Mouse (Mus musculus): ENCODE results near the gene Syt12. TPM values are rescaled to one million over a fixed set of nuclear protein-coding genes. Genes with fewer than 3 reads are reported as not detected.
A peak's percentile ranks its signal among the peaks of the same experiment; 100 is the strongest.

The Syt12 gene
- polyA plus RNA-seq, 1 experiment: not detected

DNA sequence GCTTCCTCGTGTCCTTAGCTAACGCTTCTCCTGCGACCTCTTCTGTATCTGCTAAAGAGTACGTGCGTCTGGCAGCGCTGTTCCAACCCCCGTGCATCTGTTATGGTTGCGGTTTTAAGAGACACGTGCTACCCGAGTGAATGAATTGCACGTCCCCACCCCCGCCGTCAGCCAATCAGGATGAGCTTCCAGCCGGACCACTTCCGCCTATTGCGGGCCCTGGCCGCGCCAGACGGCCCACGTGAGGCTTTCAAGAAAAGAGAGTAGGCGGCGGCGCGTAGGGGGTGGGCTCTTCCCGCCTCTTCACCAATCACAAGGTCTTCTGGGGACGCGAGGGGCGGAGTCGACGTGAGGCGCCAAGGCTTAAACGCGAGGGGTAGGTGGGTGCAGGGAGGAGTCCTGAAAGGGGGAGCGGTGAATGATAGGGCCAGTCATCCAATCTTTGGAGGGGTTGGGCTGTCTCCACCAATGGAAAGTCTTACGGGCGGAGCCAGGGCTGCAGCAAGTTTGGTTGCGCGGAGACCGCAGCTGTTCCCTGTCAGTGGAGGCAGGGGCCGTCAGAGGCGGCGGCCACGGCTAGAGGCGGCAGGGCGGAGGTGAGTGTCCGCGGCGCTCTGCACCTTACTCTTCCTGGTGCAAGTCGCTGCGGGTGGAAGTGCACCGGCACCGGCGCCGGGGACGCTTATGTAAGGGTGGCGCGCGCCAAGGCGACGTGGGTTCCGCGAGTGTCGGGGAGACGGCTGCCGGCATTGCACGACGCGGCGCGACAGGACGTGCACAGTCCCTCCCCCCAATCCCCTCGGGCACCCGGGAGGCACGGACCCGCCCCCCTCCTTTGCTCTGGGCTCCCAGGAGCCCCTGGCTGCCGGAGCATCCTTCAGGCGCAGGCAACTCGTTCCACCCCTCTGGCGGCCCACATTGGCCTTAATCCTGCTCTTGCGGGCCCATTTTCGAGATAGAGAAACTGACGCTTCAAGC lies 33.0 kb upstream of the Syt12 start, which contains the start of gene Pcx:
Pcx (plus strand) TSS at position 487 of the 978 bp plus-strand sequence.
- TF ChIP-seq POLR2A (IDR thresholded peaks at IDR 0.05; ENCODE audit: borderline replicate concordance, control insufficient read depth, low read depth, low read length) (peak; percentile 87; the same call in 1 of the 2 replicates), CTCF (IDR thresholded peaks at IDR 0.05; ENCODE audit: control insufficient read depth, insufficient read depth, low read length) (no peak; the same call in 1 of the 2 replicates)
- no peak within 1 kb of the TSS for H3K27ac ChIP-seq (ENCODE audit: control insufficient read depth, insufficient read depth, low read depth, low read length, poor library complexity)
- under 1% methylated on average over 82 of the region's 82 CpGs for WGBS

DNA sequence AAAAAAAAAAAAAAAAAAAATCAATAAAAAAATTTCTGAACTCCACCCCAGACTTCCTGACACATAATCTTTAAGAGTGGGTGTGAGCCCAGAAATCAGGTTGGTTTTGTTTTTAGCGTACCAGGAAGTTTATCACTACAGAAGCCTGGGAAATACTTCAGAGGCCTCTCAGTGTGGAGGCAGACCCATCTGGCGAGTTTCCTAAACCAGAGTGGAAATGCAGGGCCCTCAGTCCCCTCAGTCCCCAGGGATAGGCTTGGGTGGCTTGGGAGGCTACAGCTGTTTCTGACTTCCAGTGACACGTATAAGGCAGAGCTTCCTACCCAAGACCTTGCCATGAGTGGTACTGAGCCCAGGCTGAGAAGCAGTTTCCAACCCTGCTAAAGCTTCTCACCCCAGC lies 30.5 kb upstream of the Syt12 start:
- H3K27ac ChIP-seq (ENCODE audit: control insufficient read depth, insufficient read depth, low read depth, low read length, poor library complexity): no peak overlapping the region
- no peak for TF ChIP-seq POLR2A (IDR thresholded peaks at IDR 0.05; ENCODE audit: borderline replicate concordance, control insufficient read depth, low read depth, low read length)
- no peak for TF ChIP-seq CTCF (IDR thresholded peaks at IDR 0.05; ENCODE audit: control insufficient read depth, insufficient read depth, low read length)
- 67% methylated on average over 3 of the region's 3 CpGs for WGBS

More for the DNA sequence above, 33.0 kb upstream of the Syt12 start, which contains the start of gene Pcx:
- Histone ChIP-seq H3K4me1 (ENCODE audit: control insufficient read depth, insufficient read depth, low read length) (0 out of 2 replicates have a peak, but pooled peaks cover 2% of the 10 kb centered on the region), H3K4me3 (replicated peaks; ENCODE audit: control insufficient read depth, low read depth, low read length) (peak within 1 kb of the TSS; percentile 83)

DNA sequence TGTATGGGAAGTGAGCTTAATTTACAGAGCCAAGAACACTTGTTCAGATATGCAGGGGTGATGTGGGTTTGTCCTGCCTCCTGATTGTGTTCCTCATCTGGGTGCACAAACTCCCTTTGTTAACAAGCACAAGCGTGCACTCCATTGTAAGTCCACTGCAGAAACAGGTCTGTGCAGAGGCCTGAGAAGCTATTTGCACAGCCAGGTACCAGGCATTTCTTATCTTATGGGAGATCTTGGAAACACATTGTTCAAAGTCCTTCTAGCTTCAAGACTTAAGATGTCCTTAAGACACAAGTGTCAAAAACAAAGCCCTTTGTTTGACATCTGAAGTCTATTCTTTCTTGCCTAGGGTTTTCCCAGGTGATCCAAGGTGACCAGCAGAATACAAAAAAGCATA lies 27.6 kb upstream of the Syt12 start:
- Histone ChIP-seq H3K4me3 (replicated peaks; ENCODE audit: control insufficient read depth, low read depth, low read length) (no peak overlapping the region), H3K27ac (ENCODE audit: control insufficient read depth, insufficient read depth, low read depth, low read length, poor library complexity) (no peak overlapping the region), H3K4me1 (ENCODE audit: control insufficient read depth, insufficient read depth, low read length) (0 out of 2 replicates have a peak, but pooled peaks cover 2% of the 10 kb centered on the region)
- 95% methylated on average over 1 of the region's 1 CpGs for WGBS
- TF ChIP-seq POLR2A (IDR thresholded peaks at IDR 0.05; ENCODE audit: borderline replicate concordance, control insufficient read depth, low read depth, low read length): no peak
- TF ChIP-seq CTCF (IDR thresholded peaks at IDR 0.05; ENCODE audit: control insufficient read depth, insufficient read depth, low read length): no peak

More for the DNA sequence above, 30.5 kb upstream of the Syt12 start:
- Histone ChIP-seq H3K4me1 (ENCODE audit: control insufficient read depth, insufficient read depth, low read length) (0 out of 2 replicates have a peak, but pooled peaks cover 2% of the 10 kb centered on the region), H3K4me3 (replicated peaks; ENCODE audit: control insufficient read depth, low read depth, low read length) (no peak overlapping the region)

DNA sequence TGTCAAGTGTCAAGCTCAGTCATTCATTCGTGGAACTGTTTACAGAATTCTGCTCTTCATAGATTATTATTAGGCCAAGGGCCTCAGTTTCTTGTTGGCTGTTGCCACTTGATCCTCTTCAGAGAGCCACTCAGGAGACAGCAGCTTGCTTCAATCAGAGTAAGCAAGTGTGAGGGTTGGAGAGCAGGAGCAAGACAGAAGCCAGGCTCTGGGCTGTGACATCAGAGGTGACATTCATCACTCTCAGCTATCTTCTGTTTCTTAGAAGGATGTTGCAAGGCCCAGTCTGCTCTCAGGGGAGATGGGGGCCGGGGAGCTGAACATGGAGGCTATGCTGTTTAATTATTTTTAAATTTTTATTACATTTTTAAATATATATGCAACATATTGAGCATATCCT lies 25.5 kb upstream of the Syt12 start:
- no peaks in the 10 kb centered on the region for H3K4me1 ChIP-seq (ENCODE audit: control insufficient read depth, insufficient read depth, low read length)
- 64% methylated on average over 2 of the region's 2 CpGs for WGBS

DNA sequence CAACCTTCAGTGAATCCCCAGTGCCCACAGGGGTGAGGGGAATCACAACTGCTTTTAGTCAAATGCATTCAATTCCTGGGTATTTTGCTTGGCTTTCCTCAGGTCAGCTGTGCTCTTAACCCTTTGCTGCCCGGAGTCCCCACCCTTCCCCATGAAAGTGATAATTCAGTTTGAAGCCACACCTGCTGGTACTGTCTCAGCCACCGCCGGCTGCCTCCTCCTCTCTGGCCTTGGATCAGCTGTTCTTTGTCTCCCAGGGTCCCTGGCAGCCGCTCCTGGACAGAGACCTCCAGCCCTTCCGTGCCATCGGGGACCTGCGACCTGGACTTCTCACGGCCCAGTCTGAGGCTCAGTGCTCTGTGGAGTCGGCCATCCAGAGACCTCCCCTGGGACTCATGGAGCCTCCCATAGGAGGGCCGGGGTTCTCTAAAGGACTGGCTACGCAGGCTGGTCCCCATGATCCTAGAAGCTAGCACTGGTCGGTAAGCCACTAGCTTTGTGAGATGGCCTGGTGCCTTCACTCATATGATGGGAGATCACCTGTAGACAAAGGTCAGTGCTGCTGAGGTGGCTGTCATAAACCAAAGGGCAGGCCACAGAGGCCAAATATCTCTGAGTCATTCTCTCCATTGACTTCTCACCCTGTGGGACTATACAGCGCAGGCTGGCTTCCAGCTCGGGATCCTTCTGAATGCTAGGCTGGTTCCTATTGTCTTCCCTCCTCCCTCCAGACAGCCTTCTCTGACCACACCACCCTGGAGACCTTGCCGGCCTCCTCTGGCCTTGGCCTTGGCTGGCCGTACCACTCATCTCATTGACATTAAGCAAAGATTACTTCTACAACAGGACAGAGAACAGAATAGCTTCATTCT lies 21.1 kb upstream of the Syt12 start, which contains the start of gene 2010003K11Rik:
2010003K11Rik (minus strand) TSS at position 522 of the 872 bp plus-strand sequence.
- 77% methylated on average over 16 of the region's 16 CpGs for WGBS
- Histone ChIP-seq H3K4me1 (ENCODE audit: control insufficient read depth, insufficient read depth, low read length) (no peaks in the 10 kb centered on the region), H3K27ac (ENCODE audit: control insufficient read depth, insufficient read depth, low read depth, low read length, poor library complexity) (no peak within 1 kb of the TSS), H3K4me3 (replicated peaks; ENCODE audit: control insufficient read depth, low read depth, low read length) (no peak within 1 kb of the TSS)
- TF ChIP-seq POLR2A (IDR thresholded peaks at IDR 0.05; ENCODE audit: borderline replicate concordance, control insufficient read depth, low read depth, low read length) (no peak), CTCF (IDR thresholded peaks at IDR 0.05; ENCODE audit: control insufficient read depth, insufficient read depth, low read length) (no peak)

More for the DNA sequence above, 25.5 kb upstream of the Syt12 start:
- Histone ChIP-seq H3K27ac (ENCODE audit: control insufficient read depth, insufficient read depth, low read depth, low read length, poor library complexity) (no peak overlapping the region), H3K4me3 (replicated peaks; ENCODE audit: control insufficient read depth, low read depth, low read length) (no peak overlapping the region)
- TF ChIP-seq CTCF (IDR thresholded peaks at IDR 0.05; ENCODE audit: control insufficient read depth, insufficient read depth, low read length) (no peak), POLR2A (IDR thresholded peaks at IDR 0.05; ENCODE audit: borderline replicate concordance, control insufficient read depth, low read depth, low read length) (no peak)

DNA sequence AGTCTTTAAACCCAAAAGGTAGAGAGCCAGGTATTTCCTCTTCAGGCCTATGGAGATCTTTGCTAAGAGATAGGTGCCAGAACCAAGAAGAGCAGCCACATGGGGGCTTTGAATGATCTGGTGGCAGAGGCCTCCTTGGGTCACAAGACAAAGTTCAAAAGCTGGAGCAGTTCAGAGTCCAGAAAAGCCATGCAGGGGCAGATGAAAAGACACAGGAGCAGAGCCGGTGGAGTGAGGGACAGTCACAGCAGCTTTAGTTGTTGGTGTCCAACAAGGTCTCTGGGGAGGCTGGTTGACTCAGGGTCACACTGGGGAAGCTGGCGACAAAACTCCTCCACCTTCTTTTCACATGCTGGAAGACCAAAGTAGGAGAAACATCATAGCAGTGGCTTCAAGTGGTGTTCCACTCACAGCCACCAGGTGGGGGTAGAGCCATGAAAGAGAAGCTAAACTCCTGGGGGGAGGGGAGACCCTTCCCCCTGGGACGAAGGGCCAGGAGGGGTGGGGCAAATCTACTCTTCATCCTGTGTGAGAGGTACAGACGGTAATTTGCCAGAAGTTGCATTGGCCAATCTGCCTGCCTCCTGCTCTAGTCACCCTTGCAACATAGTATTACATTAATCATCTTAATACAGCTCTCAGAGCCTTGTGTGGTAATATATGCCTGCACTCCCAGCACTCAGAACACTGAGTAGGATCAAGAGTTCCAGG lies 20.2 kb upstream of the Syt12 start:
- Histone ChIP-seq H3K27ac (ENCODE audit: control insufficient read depth, insufficient read depth, low read depth, low read length, poor library complexity) (no peak overlapping the region), H3K4me1 (ENCODE audit: control insufficient read depth, insufficient read depth, low read length) (no peaks in the 10 kb centered on the region), H3K4me3 (replicated peaks; ENCODE audit: control insufficient read depth, low read depth, low read length) (no peak overlapping the region)
- TF ChIP-seq CTCF (IDR thresholded peaks at IDR 0.05; ENCODE audit: control insufficient read depth, insufficient read depth, low read length) (peak; percentile 80), POLR2A (IDR thresholded peaks at IDR 0.05; ENCODE audit: borderline replicate concordance, control insufficient read depth, low read depth, low read length) (no peak)
- WGBS: 4% methylated on average over 4 of the region's 4 CpGs

DNA sequence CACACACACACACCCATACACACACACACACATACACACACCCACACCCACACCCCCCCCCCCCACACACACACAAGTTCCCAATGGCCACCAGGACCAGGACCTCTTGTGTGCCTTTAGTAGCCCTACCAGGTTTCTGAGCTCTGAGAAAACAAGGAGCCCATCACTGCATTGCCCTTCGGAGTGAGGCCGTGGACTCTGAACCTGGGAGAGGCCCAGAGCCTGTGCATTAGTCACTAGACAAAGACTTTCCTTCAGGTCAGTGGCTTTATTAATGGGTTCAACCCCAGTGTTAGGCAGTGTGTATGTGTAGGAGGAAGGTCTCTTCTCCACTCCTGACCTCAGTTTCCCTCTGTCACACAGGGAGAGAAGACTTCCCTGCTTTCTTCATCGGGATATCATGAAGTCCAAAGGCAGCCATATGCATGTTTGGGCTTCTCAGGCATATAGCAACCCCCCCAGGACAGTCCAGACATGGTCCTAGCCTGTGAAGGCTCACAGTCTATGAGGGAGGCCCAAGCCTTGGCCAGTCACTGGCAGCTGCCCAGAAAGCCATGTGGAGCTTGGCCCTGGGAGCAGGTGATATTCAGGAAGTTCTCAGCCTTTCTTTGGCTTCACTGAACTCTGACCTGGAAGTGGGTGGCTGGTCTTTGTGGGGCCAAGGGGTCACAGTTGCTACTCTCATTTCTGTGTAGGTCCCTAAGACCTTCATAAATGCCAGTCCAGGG lies 19.5 kb upstream of the Syt12 start:
- WGBS: 92% methylated on average over 3 of the region's 3 CpGs
- Histone ChIP-seq H3K27ac (ENCODE audit: control insufficient read depth, insufficient read depth, low read depth, low read length, poor library complexity) (no peak overlapping the region), H3K4me1 (ENCODE audit: control insufficient read depth, insufficient read depth, low read length) (no peaks in the 10 kb centered on the region), H3K4me3 (replicated peaks; ENCODE audit: control insufficient read depth, low read depth, low read length) (no peak overlapping the region)
- TF ChIP-seq CTCF (IDR thresholded peaks at IDR 0.05; ENCODE audit: control insufficient read depth, insufficient read depth, low read length) (no peak), POLR2A (IDR thresholded peaks at IDR 0.05; ENCODE audit: borderline replicate concordance, control insufficient read depth, low read depth, low read length) (no peak)

All from bone marrow, adult 2 months (tissue).